Mouse (Mus musculus) embryonic facial prominence, embryonic 13.5 days (tissue): ENCODE data around the gene Stag1. TPM values are rescaled to one million over a fixed set of nuclear protein-coding genes. Genes with fewer than 3 reads are reported as not detected.

Experiments used
- ATAC-seq: fragments of 200-750 bp; cut with Nextera tagmentation; 2 replicates; pipeline ENCODE4 v1.8.0; 2017; ENCODE audit warnings: low read depth; ENCODE audit not compliant: insufficient number of reproducible peaks, insufficient read depth, low FRiP score, low TSS enrichment
- H3K27ac ChIP-seq: fragments of 300-500 bp; sonication (generic); 2 replicates; pipeline ENCODE4 v1.5.1; 2015; ENCODE audit warnings: moderate library complexity, mild to moderate bottlenecking, inconsistent platforms
- H3K27me3 ChIP-seq: fragments of 300-500 bp; sonication (generic); 2 replicates; pipeline ENCODE4 v1.6.1; 2015; ENCODE audit warnings: mild to moderate bottlenecking, inconsistent platforms
- H3K36me3 ChIP-seq: fragments of 300-500 bp; sonication (generic); 2 replicates; pipeline ENCODE4 v1.6.1; 2015; ENCODE audit warnings: mild to moderate bottlenecking, inconsistent platforms
- H3K4me1 ChIP-seq: fragments of 300-500 bp; sonication (generic); 2 replicates; pipeline ENCODE4 v1.6.1; 2015; ENCODE audit warnings: inconsistent platforms
- H3K4me2 ChIP-seq: fragments of 300-500 bp; sonication (generic); 2 replicates; pipeline ENCODE4 v1.6.1; 2015; ENCODE audit warnings: moderate library complexity, mild to moderate bottlenecking, inconsistent platforms
- H3K4me3 ChIP-seq: fragments of 300-500 bp; sonication (generic); 2 replicates; pipeline ENCODE4 v1.5.1; 2015; ENCODE audit warnings: mild to moderate bottlenecking, inconsistent platforms
- H3K9ac ChIP-seq: fragments of 300-500 bp; sonication (generic); 2 replicates; pipeline ENCODE4 v1.6.1; 2015; ENCODE audit warnings: mild to moderate bottlenecking, inconsistent platforms
- H3K9me3 ChIP-seq: fragments of 300-500 bp; sonication (generic); 2 replicates; pipeline ENCODE4 v1.6.1; 2016; ENCODE audit warnings: inconsistent platforms
- WGBS: fragments of 180-500 bp; shearing (Covaris S2); methylation state at CpG from one replicate; pipeline ENCODE4 v1.1.7; 2015; ENCODE audit warnings: mixed read lengths; 5-methylcytosine and 5-hydroxymethylcytosine counted together
- polyA plus RNA-seq: library from polyadenylated mRNA; unstranded; fragments of >200 nt; fragmentation: Nextera tagmentation; extraction: Ambion mirVana; gene quantifications from 2 replicates; pipeline ENCODE4 v1.2.1, GENCODE M21; 2015

Stag1 gene
- polyA plus RNA-seq, 1 experiment from 2014 or later = 60.1 TPM

GRCm38 (mm10) chr9:100580196-100580740, 17.3 kb upstream of the Stag1 start:
- H3K4me2 ChIP-seq = no peak overlapping the region
- H3K36me3 ChIP-seq = no peaks in the 10 kb centered on the region
- H3K9me3 ChIP-seq = no peaks in the 10 kb centered on the region
- 63% methylated on average over 20 of the region's 20 CpGs for WGBS
- no peak for ATAC-seq
- no peak overlapping the region for H3K9ac ChIP-seq
- no peak overlapping the region for H3K4me3 ChIP-seq
- no peaks in the 10 kb centered on the region for H3K27me3 ChIP-seq
- peaks cover 13% of the 10 kb centered on the region for H3K4me1 ChIP-seq
- H3K27ac ChIP-seq = no peak overlapping the region

- H3K9me3 ChIP-seq = no peaks in the 10 kb centered on the region
- no peaks in the 10 kb centered on the region for H3K36me3 ChIP-seq
- no peak overlapping the region for H3K9ac ChIP-seq
- H3K27ac ChIP-seq = 0 out of 2 replicates have a peak overlapping the region, but pooled peaks have one; percentile 39
- no peak overlapping the region for H3K4me3 ChIP-seq
- 39% methylated on average over 13 of the region's 13 CpGs for WGBS
- H3K4me2 ChIP-seq = no peak overlapping the region
- peaks cover 13% of the 10 kb centered on the region for H3K4me1 ChIP-seq
- ATAC-seq = peak; percentile 26; the same call in 1 of the 2 replicates
- H3K27me3 ChIP-seq = no peaks in the 10 kb centered on the region
Observed at GRCm38 (mm10) chr9:100581543-100582492, 15.8 kb upstream of the Stag1 start.

GRCm38 (mm10) chr9:100582883-100583575, 14.6 kb upstream of the Stag1 start:
- Histone ChIP-seq H3K9me3 (no peaks in the 10 kb centered on the region), H3K36me3 (no peaks in the 10 kb centered on the region), H3K4me3 (no peak overlapping the region), H3K4me1 (peaks cover 13% of the 10 kb centered on the region), H3K27ac (peak overlapping the region; percentile 57), H3K27me3 (no peaks in the 10 kb centered on the region), H3K4me2 (no peak overlapping the region), H3K9ac (no peak overlapping the region)
- WGBS = 53% methylated on average over 13 of the region's 13 CpGs
- no peak for ATAC-seq

GRCm38 (mm10) chr9:100584031-100584430, 13.6 kb upstream of the Stag1 start:
- no peaks in the 10 kb centered on the region for H3K36me3 ChIP-seq
- 74% methylated on average over 4 of the region's 4 CpGs for WGBS
- no peak overlapping the region for H3K4me3 ChIP-seq
- peaks cover 13% of the 10 kb centered on the region for H3K4me1 ChIP-seq
- H3K9ac ChIP-seq = no peak overlapping the region
- H3K4me2 ChIP-seq = no peak overlapping the region
- no peaks in the 10 kb centered on the region for H3K27me3 ChIP-seq
- ATAC-seq = no peak
- no peak overlapping the region for H3K27ac ChIP-seq
- no peaks in the 10 kb centered on the region for H3K9me3 ChIP-seq

- Histone ChIP-seq H3K27ac (no peak overlapping the region), H3K9ac (no peak overlapping the region), H3K27me3 (no peaks in the 10 kb centered on the region), H3K4me2 (no peak overlapping the region), H3K9me3 (no peaks in the 10 kb centered on the region), H3K4me1 (no peaks in the 10 kb centered on the region), H3K4me3 (no peak overlapping the region), H3K36me3 (no peaks in the 10 kb centered on the region)
- no peak for ATAC-seq
- 42% methylated on average over 4 of the region's 4 CpGs for WGBS
Observed at GRCm38 (mm10) chr9:100590462-100590861, 7.1 kb upstream of the Stag1 start.

- 88% methylated on average over 8 of the region's 8 CpGs for WGBS
- H3K4me1 ChIP-seq = 0 out of 2 replicates have a peak, but pooled peaks cover 3% of the 10 kb centered on the region
- no peak for ATAC-seq
- H3K4me2 ChIP-seq = no peak overlapping the region
- no peaks in the 10 kb centered on the region for H3K36me3 ChIP-seq
- H3K9me3 ChIP-seq = no peaks in the 10 kb centered on the region
- no peaks in the 10 kb centered on the region for H3K27me3 ChIP-seq
- no peak overlapping the region for H3K27ac ChIP-seq
- H3K9ac ChIP-seq = no peak overlapping the region
- no peak overlapping the region for H3K4me3 ChIP-seq
Observed at GRCm38 (mm10) chr9:100596317-100596716, 1.3 kb upstream of the Stag1 start.

GRCm38 (mm10) chr9:100599761-100600328, 2.2 kb downstream of the Stag1 start:
- H3K9me3 ChIP-seq = no peaks in the 10 kb centered on the region
- WGBS = 41% methylated on average over 3 of the region's 3 CpGs
- H3K27ac ChIP-seq = no peak overlapping the region
- no peak overlapping the region for H3K4me3 ChIP-seq
- no peaks in the 10 kb centered on the region for H3K36me3 ChIP-seq
- H3K27me3 ChIP-seq = no peaks in the 10 kb centered on the region
- H3K9ac ChIP-seq = no peak overlapping the region
- no peak overlapping the region for H3K4me2 ChIP-seq
- 0 out of 2 replicates have a peak, but pooled peaks cover 3% of the 10 kb centered on the region for H3K4me1 ChIP-seq
- ATAC-seq = no peak

- Histone ChIP-seq H3K27ac (no peak overlapping the region), H3K4me3 (no peak overlapping the region), H3K9me3 (no peaks in the 10 kb centered on the region), H3K36me3 (no peaks in the 10 kb centered on the region), H3K4me2 (no peak overlapping the region), H3K27me3 (no peaks in the 10 kb centered on the region), H3K9ac (no peak overlapping the region), H3K4me1 (peaks cover 10% of the 10 kb centered on the region; the same call in 1 of the 2 replicates)
- 80% methylated on average over 1 of the region's 1 CpGs for WGBS
- ATAC-seq = no peak
Observed at GRCm38 (mm10) chr9:100602130-100602529, 4.5 kb downstream of the Stag1 start.

- Histone ChIP-seq H3K27ac (no peak overlapping the region), H3K4me3 (no peak overlapping the region), H3K4me2 (no peak overlapping the region), H3K27me3 (no peaks in the 10 kb centered on the region), H3K4me1 (peaks cover 10% of the 10 kb centered on the region; the same call in 1 of the 2 replicates), H3K9ac (no peak overlapping the region), H3K36me3 (no peaks in the 10 kb centered on the region), H3K9me3 (no peaks in the 10 kb centered on the region)
- ATAC-seq = no peak
- WGBS = 71% methylated on average over 5 of the region's 5 CpGs
Observed at GRCm38 (mm10) chr9:100603156-100603555, 5.6 kb downstream of the Stag1 start.

GRCm38 (mm10) chr9:100605522-100605921, 7.9 kb downstream of the Stag1 start:
- 81% methylated on average over 1 of the region's 1 CpGs for WGBS
- Histone ChIP-seq H3K4me3 (no peak overlapping the region), H3K36me3 (no peaks in the 10 kb centered on the region), H3K9ac (no peak overlapping the region), H3K4me2 (no peak overlapping the region), H3K27me3 (no peaks in the 10 kb centered on the region), H3K27ac (no peak overlapping the region), H3K9me3 (no peaks in the 10 kb centered on the region), H3K4me1 (peaks cover 7% of the 10 kb centered on the region; the same call in 1 of the 2 replicates)
- no peak for ATAC-seq

GRCm38 (mm10) chr9:100605985-100606554, 8.5 kb downstream of the Stag1 start:
- H3K4me3 ChIP-seq = no peak overlapping the region
- no peak overlapping the region for H3K27ac ChIP-seq
- H3K9ac ChIP-seq = no peak overlapping the region
- H3K27me3 ChIP-seq = no peaks in the 10 kb centered on the region
- no peaks in the 10 kb centered on the region for H3K36me3 ChIP-seq
- WGBS = 37% methylated on average over 7 of the region's 7 CpGs
- no peak for ATAC-seq
- H3K9me3 ChIP-seq = no peaks in the 10 kb centered on the region
- no peak overlapping the region for H3K4me2 ChIP-seq
- peaks cover 7% of the 10 kb centered on the region; the same call in 1 of the 2 replicates for H3K4me1 ChIP-seq
